Mouse (Mus musculus) kidney, adult 11 months (tissue): ENCODE results near the gene Phc2.

ENCODE experiments used
- DNase-seq: peaks from one replicate; pipeline ENCODE4 v3.0.0; 2022

Gene Phc2

GRCm38 (mm10) chr4:128721061-128721648 lies 66.7 kb downstream of the Phc2 start:
- DNase-seq, result no peak

GRCm38 (mm10) chr4:128721761-128722160 lies 67.3 kb downstream of the Phc2 start:
- no peak for DNase-seq

GRCm38 (mm10) chr4:128722932-128723331 lies 68.4 kb downstream of the Phc2 start:
- DNase-seq, result no peak

GRCm38 (mm10) chr4:128723431-128723830 lies 68.9 kb downstream of the Phc2 start:
- DNase-seq, result no peak

GRCm38 (mm10) chr4:128724059-128724458 lies 69.6 kb downstream of the Phc2 start:
- DNase-seq, result no peak

GRCm38 (mm10) chr4:128727019-128727720 lies 72.7 kb downstream of the Phc2 start:
- peak; percentile 82 for DNase-seq

GRCm38 (mm10) chr4:128727721-128728430 lies 73.4 kb downstream of the Phc2 start:
- peak; percentile 73 for DNase-seq

GRCm38 (mm10) chr4:128728431-128728851 lies 73.9 kb downstream of the Phc2 start:
- no peak for DNase-seq

- no peak for DNase-seq
Observed at GRCm38 (mm10) chr4:128729033-128729708, 74.7 kb downstream of the Phc2 start.

GRCm38 (mm10) chr4:128729709-128730037 lies 75.2 kb downstream of the Phc2 start:
- DNase-seq, result no peak

GRCm38 (mm10) chr4:128730271-128730670 lies 75.8 kb downstream of the Phc2 start:
- DNase-seq, result no peak

GRCm38 (mm10) chr4:128732794-128733193 lies 78.3 kb downstream of the Phc2 start:
- DNase-seq, result no peak

- DNase-seq, result no peak
Observed at GRCm38 (mm10) chr4:128733496-128733895, 79.0 kb downstream of the Phc2 start.

GRCm38 (mm10) chr4:128734217-128734616 lies 79.7 kb downstream of the Phc2 start:
- peak; percentile 80 for DNase-seq

GRCm38 (mm10) chr4:128734721-128735671 lies 80.5 kb downstream of the Phc2 start:
- DNase-seq, result peak; percentile 83

- DNase-seq, result no peak
Observed at GRCm38 (mm10) chr4:128737137-128737589, 82.7 kb downstream of the Phc2 start.

GRCm38 (mm10) chr4:128737825-128738610 lies 83.5 kb downstream of the Phc2 start:
- no peak for DNase-seq

GRCm38 (mm10) chr4:128740878-128741277 lies 86.4 kb downstream of the Phc2 start:
- DNase-seq, result no peak

- no peak for DNase-seq
Observed at GRCm38 (mm10) chr4:128741906-128742305, 87.4 kb downstream of the Phc2 start.

- DNase-seq, result no peak
Observed at GRCm38 (mm10) chr4:128742379-128742970, 88.0 kb downstream of the Phc2 start.

- no peak for DNase-seq
Observed at GRCm38 (mm10) chr4:128743031-128743626, 88.6 kb downstream of the Phc2 start.
